Mouse (Mus musculus): ENCODE results near the gene Socs5. TPM values are rescaled to one million over a fixed set of nuclear protein-coding genes. Genes with fewer than 3 reads are reported as not detected.

Socs5 gene
- polyA plus RNA-seq, 1 experiment from 2014 or later, result 7.9 TPM

- no peak overlapping the region for H3K9ac ChIP-seq (ENCODE audit: low read depth, low read length)
- no peak overlapping the region for H3K4me3 ChIP-seq (ENCODE audit: low read depth, low read length)
- H3K27me3 ChIP-seq (replicated peaks; ENCODE audit: control insufficient read depth, insufficient read depth, low read length), result no peaks in the 10 kb centered on the region
- no peaks in the 10 kb centered on the region; the same call in 1 of the 2 replicates for H3K9me3 ChIP-seq (ENCODE audit: control insufficient read depth, low read length)
- H3K4me2 ChIP-seq, result no peak overlapping the region
- WGBS, result 72% methylated on average over 7 of the region's 7 CpGs
- H3K36me3 ChIP-seq (ENCODE audit: control insufficient read depth, insufficient read depth, low read length), result no peaks in the 10 kb centered on the region
- H3K27ac ChIP-seq (ENCODE audit: low read depth, low read length), result no peak overlapping the region
- no peak for ATAC-seq (replicated peaks; ENCODE audit: low FRiP score)
- no peak for DNase-seq (ENCODE audit: low spot score)
- no peaks in the 10 kb centered on the region for H3K4me1 ChIP-seq (replicated peaks; ENCODE audit: control insufficient read depth, insufficient read depth, low read length)
Observed at GRCm38 (mm10) chr17:87164312-87164922, 56.9 kb downstream of the Socs5 start.

- Histone ChIP-seq H3K36me3 (ENCODE audit: control insufficient read depth, insufficient read depth, low read length) (no peaks in the 10 kb centered on the region), H3K27me3 (replicated peaks; ENCODE audit: control insufficient read depth, insufficient read depth, low read length) (no peaks in the 10 kb centered on the region), H3K4me3 (ENCODE audit: low read depth, low read length) (no peak overlapping the region), H3K27ac (ENCODE audit: low read depth, low read length) (no peak overlapping the region), H3K4me1 (replicated peaks; ENCODE audit: control insufficient read depth, insufficient read depth, low read length) (no peaks in the 10 kb centered on the region), H3K9ac (ENCODE audit: low read depth, low read length) (no peak overlapping the region), H3K4me2 (no peak overlapping the region), H3K9me3 (ENCODE audit: control insufficient read depth, low read length) (no peaks in the 10 kb centered on the region; the same call in 1 of the 2 replicates)
- 93% methylated on average over 5 of the region's 5 CpGs for WGBS
- no peak for ATAC-seq (replicated peaks; ENCODE audit: low FRiP score)
- no peak for DNase-seq (ENCODE audit: low spot score)
Observed at GRCm38 (mm10) chr17:87167407-87167806, 59.9 kb downstream of the Socs5 start.

- Histone ChIP-seq H3K9me3 (ENCODE audit: control insufficient read depth, low read length) (peaks cover 3% of the 10 kb centered on the region; the same call in 1 of the 2 replicates), H3K4me3 (ENCODE audit: low read depth, low read length) (no peak overlapping the region), H3K27ac (ENCODE audit: low read depth, low read length) (no peak overlapping the region), H3K36me3 (ENCODE audit: control insufficient read depth, insufficient read depth, low read length) (no peaks in the 10 kb centered on the region), H3K9ac (ENCODE audit: low read depth, low read length) (no peak overlapping the region), H3K4me2 (no peak overlapping the region), H3K27me3 (replicated peaks; ENCODE audit: control insufficient read depth, insufficient read depth, low read length) (no peaks in the 10 kb centered on the region), H3K4me1 (replicated peaks; ENCODE audit: control insufficient read depth, insufficient read depth, low read length) (no peaks in the 10 kb centered on the region)
- DNase-seq (ENCODE audit: low spot score) (no peak), ATAC-seq (replicated peaks; ENCODE audit: low FRiP score) (no peak)
- 63% methylated on average over 3 of the region's 3 CpGs for WGBS
Observed at GRCm38 (mm10) chr17:87169076-87169475, 61.6 kb downstream of the Socs5 start.

- no peak overlapping the region for H3K27ac ChIP-seq (ENCODE audit: low read depth, low read length)
- H3K36me3 ChIP-seq (ENCODE audit: control insufficient read depth, insufficient read depth, low read length), result no peaks in the 10 kb centered on the region
Observed at GRCm38 (mm10) chr17:87170364-87170763, 62.9 kb downstream of the Socs5 start.

GRCm38 (mm10) chr17:87172031-87172430 is 64.6 kb downstream of the Socs5 start:
- ATAC-seq (replicated peaks; ENCODE audit: low FRiP score) (no peak), DNase-seq (ENCODE audit: low spot score) (no peak)
- H3K27ac ChIP-seq (ENCODE audit: low read depth, low read length), result no peak overlapping the region
- no peaks in the 10 kb centered on the region for H3K36me3 ChIP-seq (ENCODE audit: control insufficient read depth, insufficient read depth, low read length)
- H3K9me3 ChIP-seq (ENCODE audit: control insufficient read depth, low read length), result peaks cover 3% of the 10 kb centered on the region; the same call in 1 of the 2 replicates
- no peak overlapping the region for H3K4me3 ChIP-seq (ENCODE audit: low read depth, low read length)
- no peaks in the 10 kb centered on the region for H3K27me3 ChIP-seq (replicated peaks; ENCODE audit: control insufficient read depth, insufficient read depth, low read length)
- 0 out of 2 replicates have a peak, but pooled peaks cover 2% of the 10 kb centered on the region for H3K4me1 ChIP-seq (replicated peaks; ENCODE audit: control insufficient read depth, insufficient read depth, low read length)
- H3K4me2 ChIP-seq, result no peak overlapping the region
- 77% methylated on average over 3 of the region's 3 CpGs for WGBS
- H3K9ac ChIP-seq (ENCODE audit: low read depth, low read length), result no peak overlapping the region

More at GRCm38 (mm10) chr17:87170364-87170763, 62.9 kb downstream of the Socs5 start:
- WGBS, result 40% methylated on average over 5 of the region's 5 CpGs
- H3K4me1 ChIP-seq (replicated peaks; ENCODE audit: control insufficient read depth, insufficient read depth, low read length), result no peaks in the 10 kb centered on the region
- peaks cover 3% of the 10 kb centered on the region; the same call in 1 of the 2 replicates for H3K9me3 ChIP-seq (ENCODE audit: control insufficient read depth, low read length)
- H3K4me2 ChIP-seq, result no peak overlapping the region
- no peak overlapping the region for H3K9ac ChIP-seq (ENCODE audit: low read depth, low read length)
- ATAC-seq (replicated peaks; ENCODE audit: low FRiP score), result no peak
- no peak overlapping the region for H3K4me3 ChIP-seq (ENCODE audit: low read depth, low read length)
- no peak for DNase-seq (ENCODE audit: low spot score)
- no peaks in the 10 kb centered on the region for H3K27me3 ChIP-seq (replicated peaks; ENCODE audit: control insufficient read depth, insufficient read depth, low read length)

GRCm38 (mm10) chr17:87173966-87174365 is 66.5 kb downstream of the Socs5 start:
- Histone ChIP-seq H3K9ac (ENCODE audit: low read depth, low read length) (no peak overlapping the region), H3K4me3 (ENCODE audit: low read depth, low read length) (no peak overlapping the region), H3K36me3 (ENCODE audit: control insufficient read depth, insufficient read depth, low read length) (no peaks in the 10 kb centered on the region), H3K9me3 (ENCODE audit: control insufficient read depth, low read length) (peaks cover 3% of the 10 kb centered on the region; the same call in 1 of the 2 replicates), H3K27me3 (replicated peaks; ENCODE audit: control insufficient read depth, insufficient read depth, low read length) (no peaks in the 10 kb centered on the region), H3K27ac (ENCODE audit: low read depth, low read length) (no peak overlapping the region), H3K4me1 (replicated peaks; ENCODE audit: control insufficient read depth, insufficient read depth, low read length) (0 out of 2 replicates have a peak, but pooled peaks cover 2% of the 10 kb centered on the region), H3K4me2 (no peak overlapping the region)
- ATAC-seq (replicated peaks; ENCODE audit: low FRiP score), result no peak
- DNase-seq (ENCODE audit: low spot score), result no peak
- WGBS, result 86% methylated on average over 2 of the region's 2 CpGs

GRCm38 (mm10) chr17:87174651-87175331 is 67.3 kb downstream of the Socs5 start:
- Histone ChIP-seq H3K27ac (ENCODE audit: low read depth, low read length) (no peak overlapping the region), H3K4me3 (ENCODE audit: low read depth, low read length) (no peak overlapping the region), H3K9ac (ENCODE audit: low read depth, low read length) (no peak overlapping the region), H3K4me1 (replicated peaks; ENCODE audit: control insufficient read depth, insufficient read depth, low read length) (peaks cover 2% of the 10 kb centered on the region; the same call in 1 of the 2 replicates), H3K4me2 (no peak overlapping the region), H3K36me3 (ENCODE audit: control insufficient read depth, insufficient read depth, low read length) (no peaks in the 10 kb centered on the region), H3K27me3 (replicated peaks; ENCODE audit: control insufficient read depth, insufficient read depth, low read length) (no peaks in the 10 kb centered on the region), H3K9me3 (ENCODE audit: control insufficient read depth, low read length) (peaks cover 3% of the 10 kb centered on the region; the same call in 1 of the 2 replicates)
- WGBS, result 69% methylated on average over 9 of the region's 9 CpGs
- DNase-seq (ENCODE audit: low spot score), result no peak
- no peak for ATAC-seq (replicated peaks; ENCODE audit: low FRiP score)

GRCm38 (mm10) chr17:87176066-87177012 is 68.9 kb downstream of the Socs5 start:
- H3K27ac ChIP-seq (ENCODE audit: low read depth, low read length), result no peak overlapping the region
- WGBS, result 71% methylated on average over 17 of the region's 17 CpGs

More at GRCm38 (mm10) chr17:87176066-87177012, 68.9 kb downstream of the Socs5 start:
- ATAC-seq (replicated peaks; ENCODE audit: low FRiP score), result no peak
- H3K36me3 ChIP-seq (ENCODE audit: control insufficient read depth, insufficient read depth, low read length), result no peaks in the 10 kb centered on the region
- no peak overlapping the region for H3K4me3 ChIP-seq (ENCODE audit: low read depth, low read length)
- no peaks in the 10 kb centered on the region for H3K27me3 ChIP-seq (replicated peaks; ENCODE audit: control insufficient read depth, insufficient read depth, low read length)
- H3K4me2 ChIP-seq, result no peak overlapping the region
- H3K9me3 ChIP-seq (ENCODE audit: control insufficient read depth, low read length), result peaks cover 3% of the 10 kb centered on the region; the same call in 1 of the 2 replicates
- peaks cover 2% of the 10 kb centered on the region; the same call in 1 of the 2 replicates for H3K4me1 ChIP-seq (replicated peaks; ENCODE audit: control insufficient read depth, insufficient read depth, low read length)
- no peak overlapping the region for H3K9ac ChIP-seq (ENCODE audit: low read depth, low read length)
- DNase-seq (ENCODE audit: low spot score), result no peak

Data from liver, embryonic 11.5 days (tissue).